Mouse (Mus musculus): ENCODE results near the gene Gm17019.
"Not testable (repeated sequence)": the region's sequence is repeated elsewhere in the genome, so short reads cannot be mapped to it uniquely, and the experiment has no call there.

- not testable (repeated sequence) for TF ChIP-seq CTCF (IDR thresholded peaks at IDR 0.05; ENCODE audit: insufficient read depth, low read length); POLR2A (IDR thresholded peaks at IDR 0.05; ENCODE audit: borderline replicate concordance, extremely low read depth, low read depth, low read length)
Measured at GRCm38 (mm10) chr5:14990375-14991158, 42.2 kb downstream of the Gm17019 start.
